Mouse (Mus musculus) thymus, postnatal 0 days (tissue): ENCODE measurements around the gene Shd. TPM values are rescaled to one million over a fixed set of nuclear protein-coding genes. Genes with fewer than 3 reads are reported as not detected.

Experiments used
- DNase-seq: peaks from one replicate; pipeline ENCODE4 v3.0.0-alpha.2; 2015; ENCODE audit warnings: low spot score
- polyA plus RNA-seq: library from polyadenylated mRNA; unstranded; fragments of >200 nt; fragmentation: Nextera tagmentation; extraction: Ambion mirVana; gene quantifications from 2 replicates; pipeline ENCODE4 v1.2.1, GENCODE M21; 2015

Shd gene
- polyA plus RNA-seq, 1 experiment from 2014 or later: 1.6 TPM

- peak; percentile 96 for DNase-seq
Measured at GRCm38 (mm10) chr17:55958918-55959728, 11.1 kb upstream of the Shd start, which contains the start of gene Yju2. Gene Yju2, plus strand, starts transcription at chr17:55959099.

GRCm38 (mm10) chr17:55959946-55960740, 10.1 kb upstream of the Shd start:
- no peak for DNase-seq

- DNase-seq: no peak
Measured at GRCm38 (mm10) chr17:55960791-55961190, 9.5 kb upstream of the Shd start.

GRCm38 (mm10) chr17:55961631-55962030, 8.6 kb upstream of the Shd start:
- DNase-seq: no peak

- no peak for DNase-seq
Measured at GRCm38 (mm10) chr17:55963171-55963570, 7.1 kb upstream of the Shd start.

GRCm38 (mm10) chr17:55964496-55964895, 5.8 kb upstream of the Shd start:
- DNase-seq: no peak

GRCm38 (mm10) chr17:55964996-55965395, 5.3 kb upstream of the Shd start:
- no peak for DNase-seq

- no peak for DNase-seq
Measured at GRCm38 (mm10) chr17:55967186-55967585, 3.1 kb upstream of the Shd start.

GRCm38 (mm10) chr17:55968210-55968609, 2.1 kb upstream of the Shd start:
- no peak for DNase-seq

GRCm38 (mm10) chr17:55969560-55969959, 707 bp upstream of the Shd start:
- no peak for DNase-seq

- DNase-seq: no peak
Measured at GRCm38 (mm10) chr17:55971453-55971852, 1.2 kb downstream of the Shd start.

GRCm38 (mm10) chr17:55976255-55976862, 6.1 kb downstream of the Shd start:
- peak; percentile 85 for DNase-seq

- no peak for DNase-seq
Measured at GRCm38 (mm10) chr17:55977301-55977700, 7.0 kb downstream of the Shd start.

- peak; percentile 50 for DNase-seq
Measured at GRCm38 (mm10) chr17:55986030-55986961, 16.0 kb downstream of the Shd start, which contains the start of gene Fsd1. Gene Fsd1, plus strand, starts transcription at chr17:55986509.

- no peak for DNase-seq
Measured at GRCm38 (mm10) chr17:55990278-55990898, 20.1 kb downstream of the Shd start.

- no peak for DNase-seq
Measured at GRCm38 (mm10) chr17:55996007-55996406, 25.7 kb downstream of the Shd start.

- DNase-seq: no peak
Measured at GRCm38 (mm10) chr17:55999794-56000499, 29.7 kb downstream of the Shd start.

GRCm38 (mm10) chr17:56003000-56003399, 32.7 kb downstream of the Shd start:
- no peak for DNase-seq

GRCm38 (mm10) chr17:56005415-56006061, 35.3 kb downstream of the Shd start, which contains the start of the genes Stap2 and Mpnd:
Gene Stap2, minus strand, starts transcription at chr17:56005584.
Gene Mpnd, plus strand, starts transcription at chr17:56005711.
- peak; percentile 66 for DNase-seq
